Mouse (Mus musculus): Measurements from ENCODE around the gene Gm45717.

The Gm45717 gene

DNA sequence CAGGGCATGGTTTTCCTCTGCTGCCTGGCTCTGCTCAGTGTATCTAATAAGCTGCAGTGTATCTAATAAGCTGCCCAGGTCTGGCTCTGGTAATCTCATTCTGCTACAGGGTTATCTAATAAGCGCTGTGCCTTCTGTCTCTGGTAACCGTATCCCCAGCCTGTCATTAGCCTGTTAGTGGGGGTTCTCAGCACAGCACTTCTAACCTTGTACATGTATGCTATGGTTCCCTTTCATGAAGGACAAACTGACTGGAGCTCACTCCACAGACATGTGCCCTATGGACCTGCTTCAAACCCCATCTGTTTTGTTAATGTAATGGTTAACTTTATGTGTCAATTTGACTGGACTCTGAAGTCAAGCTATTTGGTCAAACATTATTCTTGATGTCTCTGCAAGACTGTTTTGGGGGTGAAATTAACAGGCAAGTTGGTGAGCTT, 50.1 kb downstream of the Gm45717 start:
- DNase-seq (ENCODE audit: low spot score), result no peak

- peak; percentile 47 for DNase-seq (ENCODE audit: low spot score)
Observed at GRCm38 (mm10) chr7:140903212-140903611, 52.5 kb downstream of the Gm45717 start.

DNA sequence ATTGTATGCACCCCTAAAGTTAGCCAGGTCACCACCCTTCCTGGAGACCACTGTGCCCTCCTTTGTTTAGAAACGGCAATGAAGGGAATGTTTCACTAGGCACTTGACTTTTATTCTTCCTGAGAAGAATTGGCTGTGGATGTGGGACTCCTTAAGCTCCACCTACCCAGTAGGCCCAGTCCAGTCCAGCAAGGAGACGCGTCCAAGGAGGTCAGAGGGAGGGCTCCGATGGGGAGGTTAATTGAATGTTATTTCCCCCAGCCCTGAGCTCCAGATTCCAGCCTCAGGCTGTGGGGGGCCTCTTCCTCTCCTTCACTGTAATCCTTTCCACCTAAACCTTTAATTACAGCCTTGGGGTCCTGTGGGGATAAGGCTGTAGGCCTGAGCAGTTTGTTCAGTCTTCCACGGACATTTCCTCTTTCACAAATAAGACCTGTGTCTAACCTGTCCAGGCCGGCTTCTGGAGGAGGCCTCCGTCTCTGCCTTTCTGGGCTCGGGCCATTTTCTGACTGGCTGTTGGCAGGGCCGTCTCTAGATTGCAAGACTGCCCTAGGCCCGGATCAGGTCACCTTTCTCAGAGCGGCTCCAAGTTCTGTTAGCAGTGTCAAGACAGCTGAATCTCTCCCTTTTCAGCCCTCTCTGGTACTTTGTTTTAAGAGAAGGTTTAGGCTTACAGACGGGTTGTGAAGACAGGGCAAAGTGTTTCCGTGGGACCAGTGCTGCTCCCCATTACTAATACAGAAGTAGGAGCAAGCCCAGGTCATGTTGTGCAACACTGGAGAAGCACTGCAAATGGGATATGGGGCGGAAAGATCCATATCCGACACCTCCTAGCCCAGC, 53.5 kb downstream of the Gm45717 start:
- no peak for DNase-seq (ENCODE audit: low spot score)

- no peak for DNase-seq (ENCODE audit: low spot score)
Observed at GRCm38 (mm10) chr7:140900220-140900619, 55.5 kb downstream of the Gm45717 start, which contains the start of gene Cox8b. Gene Cox8b, minus strand, starts transcription at chr7:140900446.
